Mouse (Mus musculus): ENCODE measurements around the gene Bmx. TPM values are rescaled to one million over a fixed set of nuclear protein-coding genes. Genes with fewer than 3 reads are reported as not detected.

The Bmx gene
- total RNA-seq, 2 experiments from 2014 or later, result 0.59 to 1.0 TPM

GRCm38 (mm10) chrX:164245714-164246113, 12.3 kb downstream of the Bmx start:
- no peak for TF ChIP-seq CTCF (conservative IDR thresholded peaks at IDR 0.05)
- no peak overlapping the region for H3K4me3 ChIP-seq
- H3K27ac ChIP-seq, result peak overlapping the region; percentile 55; the same call in 1 of the 2 replicates
- DNase-seq (ENCODE audit: low spot score in 2 of 2), result no peak

DNA sequence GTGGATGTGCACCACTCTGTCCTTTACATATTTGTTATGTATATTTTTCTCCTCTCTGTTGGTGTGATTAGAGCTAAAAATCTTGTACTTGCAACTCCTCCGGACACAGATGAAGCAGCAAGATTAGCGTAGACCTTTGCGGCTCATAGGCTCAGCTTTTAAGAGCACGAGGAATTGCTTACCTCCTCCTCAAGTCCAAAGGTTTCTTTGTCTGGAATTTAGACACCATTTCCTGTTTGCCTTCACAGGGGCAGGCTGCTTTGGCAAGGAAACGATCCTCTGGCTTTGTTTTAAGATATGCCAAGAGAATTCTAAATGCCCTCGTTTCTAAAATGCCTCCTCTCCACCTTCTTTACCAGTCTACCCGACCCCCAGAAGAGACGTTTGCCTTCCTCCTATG, 24.6 kb downstream of the Bmx start:
- no peak for DNase-seq (ENCODE audit: low spot score in 2 of 2)
- Histone ChIP-seq H3K27ac (no peak overlapping the region), H3K4me3 (no peak overlapping the region)
- no peak for TF ChIP-seq CTCF (conservative IDR thresholded peaks at IDR 0.05)

GRCm38 (mm10) chrX:164221989-164222388, 36.0 kb downstream of the Bmx start:
- DNase-seq (ENCODE audit: low spot score in 2 of 2), result no peak
- no peak overlapping the region for H3K4me3 ChIP-seq
- TF ChIP-seq CTCF (conservative IDR thresholded peaks at IDR 0.05), result peak; percentile 64
- H3K27ac ChIP-seq, result no peak overlapping the region

- no peak for DNase-seq (ENCODE audit: low spot score in 2 of 2)
- Histone ChIP-seq H3K4me3 (no peak overlapping the region), H3K27ac (no peak overlapping the region)
- TF ChIP-seq CTCF (conservative IDR thresholded peaks at IDR 0.05), result no peak
Measured at GRCm38 (mm10) chrX:164200547-164200946, 57.4 kb downstream of the Bmx start.

DNA sequence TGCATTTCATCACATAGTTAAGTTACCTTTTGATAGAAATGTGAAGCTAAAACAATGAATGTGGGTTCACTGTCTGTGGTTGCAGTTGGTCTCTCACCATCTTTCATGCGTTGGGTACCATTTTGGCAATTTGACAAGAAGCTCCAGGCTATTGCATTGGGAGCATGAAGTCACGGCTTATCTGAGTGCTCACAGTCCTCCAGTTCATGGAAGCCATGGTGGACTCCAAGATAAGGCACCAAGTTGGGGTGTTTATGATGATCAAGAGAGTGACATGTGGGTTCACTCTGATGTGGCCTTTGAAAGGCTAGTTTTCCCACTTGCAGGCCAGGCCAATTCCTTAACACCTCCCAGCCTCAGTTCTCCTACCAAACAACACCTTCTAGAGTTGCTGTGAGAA, 60.3 kb downstream of the Bmx start:
- DNase-seq (ENCODE audit: low spot score in 2 of 2), result no peak
- no peak overlapping the region for H3K27ac ChIP-seq

DNA sequence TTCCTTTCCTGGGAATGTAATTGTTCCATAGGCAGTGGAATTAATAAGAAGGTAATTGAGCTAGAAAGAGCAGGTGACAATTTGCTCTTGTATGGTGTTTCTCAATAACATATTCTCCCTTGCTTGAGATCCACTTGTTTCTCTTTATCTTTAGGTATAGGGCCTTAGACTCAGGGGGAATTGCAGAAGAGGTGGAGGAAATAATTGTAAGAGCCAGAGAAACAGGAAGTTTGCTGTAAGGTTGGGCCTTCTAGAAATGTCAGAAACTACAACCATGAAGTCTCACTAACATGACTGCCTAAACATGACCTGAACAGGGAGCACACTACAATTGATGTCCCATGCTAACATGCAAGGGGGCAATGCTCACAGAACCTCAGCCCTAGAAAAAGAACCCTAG, 68.1 kb downstream of the Bmx start:
- Histone ChIP-seq H3K4me3 (no peak overlapping the region), H3K27ac (no peak overlapping the region)
- DNase-seq (ENCODE audit: low spot score in 2 of 2), result no peak
- TF ChIP-seq CTCF (conservative IDR thresholded peaks at IDR 0.05), result no peak

More for the DNA sequence above, 60.3 kb downstream of the Bmx start:
- no peak for TF ChIP-seq CTCF (conservative IDR thresholded peaks at IDR 0.05)
- H3K4me3 ChIP-seq, result no peak overlapping the region

DNA sequence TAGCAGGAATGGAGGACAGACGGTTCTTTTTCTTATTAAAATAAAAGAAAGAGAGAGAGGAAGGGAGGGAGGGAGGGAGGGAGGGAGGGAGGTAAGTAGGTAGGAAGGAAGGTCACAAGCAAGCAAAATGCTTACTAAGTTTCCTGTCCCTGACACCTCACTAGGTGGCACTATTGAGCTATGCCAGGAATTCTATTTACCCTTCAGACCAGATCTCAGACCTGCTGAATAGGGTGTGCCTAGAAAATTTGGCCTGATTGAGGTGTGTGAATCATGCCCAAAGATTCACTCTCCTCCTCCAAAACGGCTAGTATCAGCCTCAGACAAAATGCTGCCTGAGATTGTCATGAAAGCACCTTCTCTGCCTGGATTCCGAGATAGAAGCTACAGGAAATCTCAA, 74.1 kb downstream of the Bmx start:
- H3K27ac ChIP-seq, result no peak overlapping the region
- TF ChIP-seq CTCF (conservative IDR thresholded peaks at IDR 0.05), result peak; percentile 80
- DNase-seq (ENCODE audit: low spot score in 2 of 2), result peak; percentile 17 to 55
- H3K4me3 ChIP-seq, result no peak overlapping the region

- TF ChIP-seq CTCF (conservative IDR thresholded peaks at IDR 0.05), result peak; percentile 84
Measured at GRCm38 (mm10) chrX:164179746-164180145, 78.2 kb downstream of the Bmx start.

GRCm38 (mm10) chrX:164178856-164179255, 79.1 kb downstream of the Bmx start:
- TF ChIP-seq CTCF (conservative IDR thresholded peaks at IDR 0.05), result no peak
- Histone ChIP-seq H3K27ac (no peak overlapping the region), H3K4me3 (no peak overlapping the region)
- no peak for DNase-seq (ENCODE audit: low spot score in 2 of 2)

More at GRCm38 (mm10) chrX:164179746-164180145, 78.2 kb downstream of the Bmx start:
- Histone ChIP-seq H3K4me3 (no peak overlapping the region), H3K27ac (no peak overlapping the region)
- peak; percentile 57 to 60 for DNase-seq (ENCODE audit: low spot score in 2 of 2)

DNA sequence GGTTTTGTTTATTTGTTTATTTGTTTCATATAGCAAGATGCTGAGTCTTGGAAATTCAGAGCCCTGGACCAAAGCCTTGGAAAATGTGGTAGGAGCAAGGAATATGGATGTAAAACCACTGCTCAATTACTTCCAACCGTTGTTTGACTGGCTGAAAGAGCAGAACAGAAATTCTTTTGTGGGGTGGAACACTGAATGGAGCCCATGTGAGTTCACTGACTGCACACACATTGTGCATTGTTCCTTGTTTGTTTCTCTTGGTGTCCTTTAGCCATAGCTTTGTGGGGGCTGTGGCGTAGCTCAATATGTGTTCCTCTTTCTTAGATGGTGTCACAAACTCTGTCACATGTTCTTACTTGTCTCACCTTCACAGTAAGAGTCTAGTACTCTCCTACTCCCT, 82.2 kb downstream of the Bmx start:
- Histone ChIP-seq H3K27ac (no peak overlapping the region), H3K4me3 (no peak overlapping the region)
- peak in 1 of 2 experiments; percentile 0 for DNase-seq (ENCODE audit: low spot score in 2 of 2)
- TF ChIP-seq CTCF (conservative IDR thresholded peaks at IDR 0.05), result no peak

DNA sequence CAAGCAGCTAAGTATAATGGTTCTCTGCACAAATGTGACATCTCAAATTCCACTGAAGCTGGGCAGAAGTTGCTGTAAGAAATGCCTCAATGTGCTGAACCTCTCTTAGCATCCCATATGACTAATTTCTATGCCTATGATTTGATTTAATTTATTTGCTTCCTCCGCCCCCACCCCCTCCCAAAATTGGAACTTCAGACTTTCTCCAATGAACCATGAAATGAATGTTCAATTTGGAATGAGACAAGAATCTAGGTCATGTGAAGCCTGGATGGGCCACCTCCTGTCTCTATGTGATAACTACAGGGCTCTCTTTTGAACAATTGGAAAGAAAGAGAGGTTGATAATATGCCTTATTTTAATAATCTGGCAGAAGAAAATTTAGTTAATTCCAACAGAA, 82.7 kb downstream of the Bmx start:
- no peak overlapping the region for H3K27ac ChIP-seq
- no peak overlapping the region for H3K4me3 ChIP-seq
- no peak for TF ChIP-seq CTCF (conservative IDR thresholded peaks at IDR 0.05)
- DNase-seq (ENCODE audit: low spot score in 2 of 2), result no peak

GRCm38 (mm10) chrX:164173880-164174279, 84.1 kb downstream of the Bmx start:
- no peak for DNase-seq (ENCODE audit: low spot score in 2 of 2)
- TF ChIP-seq CTCF (conservative IDR thresholded peaks at IDR 0.05), result no peak
- Histone ChIP-seq H3K4me3 (no peak overlapping the region), H3K27ac (no peak overlapping the region)

DNA sequence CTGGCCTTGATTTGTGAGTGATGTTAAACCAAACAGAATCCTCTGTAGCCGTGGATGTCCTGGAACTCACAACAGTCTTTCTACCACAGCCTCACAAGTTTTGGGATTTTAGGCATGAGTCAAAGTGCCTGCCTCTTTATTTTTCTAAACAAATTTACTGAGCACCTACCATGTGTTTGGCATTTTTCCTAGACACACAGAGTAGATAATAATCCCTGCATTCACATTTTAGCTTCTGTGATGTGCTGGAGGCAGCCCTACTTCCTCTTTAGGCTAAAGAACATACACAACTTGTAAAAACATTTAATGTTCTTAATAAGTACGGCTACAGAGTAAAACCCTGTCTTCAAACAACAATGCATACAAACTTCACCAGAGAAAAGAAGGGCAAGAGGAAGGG, 87.0 kb downstream of the Bmx start:
- Histone ChIP-seq H3K4me3 (no peak overlapping the region), H3K27ac (no peak overlapping the region)
- no peak for TF ChIP-seq CTCF (conservative IDR thresholded peaks at IDR 0.05)
- DNase-seq (ENCODE audit: low spot score in 2 of 2), result no peak

GRCm38 (mm10) chrX:164164681-164165080, 93.3 kb downstream of the Bmx start:
- DNase-seq (ENCODE audit: low spot score in 2 of 2), result no peak
- no peak overlapping the region for H3K27ac ChIP-seq

DNA sequence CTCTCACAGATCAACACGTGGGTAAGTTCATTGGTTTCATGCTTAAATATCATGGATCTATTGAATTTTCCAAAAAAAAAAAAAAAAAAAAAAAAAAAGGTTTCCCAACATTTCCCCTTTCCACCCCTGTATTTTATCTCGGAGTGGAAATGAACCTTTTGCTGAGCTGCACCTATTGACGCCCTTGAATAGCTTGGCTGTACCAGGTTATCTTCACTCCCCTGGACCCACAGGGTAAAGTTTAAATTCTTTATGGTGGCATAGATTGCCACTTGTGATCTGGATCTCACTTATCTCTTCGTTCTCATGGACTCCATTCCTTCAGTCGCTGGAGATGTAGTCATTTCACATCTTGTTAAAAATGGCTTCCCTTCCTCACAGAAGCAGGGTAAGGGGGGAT, 103.4 kb downstream of the Bmx start:
- no peak for TF ChIP-seq CTCF (conservative IDR thresholded peaks at IDR 0.05)
- H3K27ac ChIP-seq, result no peak overlapping the region
- no peak for DNase-seq (ENCODE audit: low spot score in 2 of 2)
- no peak overlapping the region for H3K4me3 ChIP-seq

More at GRCm38 (mm10) chrX:164164681-164165080, 93.3 kb downstream of the Bmx start:
- no peak overlapping the region for H3K4me3 ChIP-seq
- no peak for TF ChIP-seq CTCF (conservative IDR thresholded peaks at IDR 0.05)

Data from layer of hippocampus, adult 2 months (tissue).